Mouse (Mus musculus): ENCODE measurements around the gene Hoxb2.

Gene Hoxb2

DNA sequence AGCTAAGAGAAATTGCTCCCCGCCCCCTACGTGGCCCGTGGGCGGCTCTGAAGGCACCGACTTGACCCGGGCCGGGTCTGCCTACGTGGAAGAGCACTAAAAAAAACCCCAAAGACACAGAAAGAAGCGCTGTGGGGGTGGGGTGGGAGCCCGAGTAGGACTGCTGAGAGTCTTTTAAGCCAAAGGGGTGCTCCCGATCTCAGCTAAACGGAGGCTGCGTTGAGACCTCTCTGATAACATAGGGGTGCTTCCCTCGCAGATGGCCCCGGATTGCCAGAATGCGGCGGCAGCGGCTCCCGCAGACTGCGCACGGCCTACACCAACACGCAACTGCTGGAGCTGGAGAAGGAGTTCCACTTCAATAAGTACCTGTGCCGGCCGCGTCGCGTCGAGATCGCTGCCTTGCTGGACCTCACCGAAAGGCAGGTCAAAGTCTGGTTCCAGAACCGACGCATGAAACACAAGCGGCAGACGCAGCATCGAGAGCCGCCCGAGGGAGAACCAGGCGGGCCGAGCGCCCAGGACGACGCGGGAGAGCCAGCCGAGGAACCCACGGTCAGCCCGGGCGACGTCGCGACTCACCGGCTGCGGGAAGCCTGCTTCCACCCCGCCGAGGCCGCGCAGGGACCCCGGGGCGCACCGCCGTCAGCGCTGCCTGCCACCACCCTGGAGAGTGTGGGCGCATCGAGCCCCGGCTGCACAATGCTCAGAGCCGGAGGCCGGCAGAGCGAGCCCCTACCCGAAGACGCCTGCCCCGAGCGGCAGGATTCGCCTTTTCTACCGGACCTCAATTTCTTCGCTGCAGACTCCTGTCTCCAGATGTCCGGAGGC is 2.6 kb downstream of the Hoxb2 start:
- DNase-seq, result no peak

- no peak for DNase-seq
These were observed 3.2 kb downstream of the Hoxb2 start for GRCm38 (mm10) chr11:96353522-96353841.

DNA sequence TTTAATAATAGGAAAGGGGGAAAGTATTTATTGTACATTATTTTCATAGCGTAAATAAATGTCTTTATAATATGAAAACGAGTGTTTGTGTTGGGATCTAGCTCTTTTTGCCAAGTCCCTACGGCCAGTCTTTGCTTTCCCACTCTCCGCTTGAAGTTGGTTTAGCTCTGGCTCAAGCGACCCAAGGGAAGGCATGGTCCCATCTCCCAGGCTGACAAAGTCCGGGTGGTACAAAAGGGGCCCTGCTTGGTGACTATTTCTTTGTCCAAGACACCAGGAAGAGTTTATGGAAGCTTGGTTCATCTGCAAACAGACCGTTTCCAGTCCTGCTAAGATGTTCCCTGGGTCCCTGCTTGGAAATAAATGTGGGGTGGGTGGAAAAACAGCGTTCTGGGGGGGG is 3.6 kb downstream of the Hoxb2 start:
- DNase-seq, result no peak

DNA sequence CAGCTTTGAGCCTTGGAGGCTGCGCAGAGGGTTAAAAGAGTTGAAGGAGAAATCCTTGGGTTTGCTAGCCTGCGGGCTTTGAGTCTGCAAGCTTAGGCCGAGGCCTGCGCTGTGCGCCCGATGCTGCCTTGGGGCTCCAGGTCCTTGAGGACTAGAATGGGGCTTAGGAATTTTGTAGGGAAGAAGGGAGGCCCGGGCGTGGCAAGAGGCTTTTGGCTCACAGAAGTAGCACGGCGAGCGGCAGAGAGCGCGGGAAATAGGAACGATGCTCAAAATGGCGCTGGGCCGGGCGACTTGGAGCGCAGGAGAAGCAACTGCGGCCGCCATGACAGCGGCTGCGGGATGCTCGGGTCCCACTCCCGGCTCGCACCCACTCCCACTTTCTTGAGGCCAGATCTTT is 4.1 kb downstream of the Hoxb2 start:
- DNase-seq, result no peak

- DNase-seq, result no peak
These were observed 4.5 kb downstream of the Hoxb2 start for GRCm38 (mm10) chr11:96354801-96355311.

- no peak for DNase-seq
These were observed 13.5 kb downstream of the Hoxb2 start for GRCm38 (mm10) chr11:96363807-96364206.

DNA sequence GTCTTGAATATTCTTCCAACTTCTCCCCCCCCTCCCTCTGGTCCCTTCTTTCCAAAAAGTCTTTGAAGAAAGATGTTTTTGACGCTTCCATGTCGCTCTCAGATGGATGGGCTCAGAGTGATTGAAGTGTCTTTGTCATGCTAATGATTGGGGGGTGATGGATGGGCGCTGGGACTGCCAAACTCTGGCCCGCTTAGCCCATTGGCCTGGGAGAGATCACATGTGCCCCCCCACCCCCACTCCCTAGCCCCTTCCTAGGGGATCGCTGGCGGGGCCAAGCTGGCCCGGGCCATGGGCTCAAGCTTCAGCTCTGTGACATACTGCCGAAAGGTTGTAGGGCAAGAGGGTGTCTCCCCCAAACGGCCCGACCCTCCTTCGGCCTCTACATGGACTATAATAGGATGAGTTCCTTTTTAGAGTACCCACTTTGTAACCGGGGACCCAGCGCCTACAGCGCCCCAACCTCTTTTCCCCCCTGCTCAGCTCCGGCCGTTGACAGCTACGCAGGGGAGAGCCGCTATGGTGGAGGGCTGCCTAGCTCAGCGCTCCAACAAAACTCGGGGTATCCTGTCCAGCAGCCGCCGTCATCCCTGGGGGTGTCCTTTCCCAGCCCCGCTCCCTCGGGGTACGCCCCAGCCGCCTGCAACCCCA is 15.2 kb downstream of the Hoxb2 start, which contains the start of gene Hoxb1:
Hoxb1 (plus strand) TSS at position 312 of the 651 bp plus-strand sequence.
- DNase-seq, result no peak

DNA sequence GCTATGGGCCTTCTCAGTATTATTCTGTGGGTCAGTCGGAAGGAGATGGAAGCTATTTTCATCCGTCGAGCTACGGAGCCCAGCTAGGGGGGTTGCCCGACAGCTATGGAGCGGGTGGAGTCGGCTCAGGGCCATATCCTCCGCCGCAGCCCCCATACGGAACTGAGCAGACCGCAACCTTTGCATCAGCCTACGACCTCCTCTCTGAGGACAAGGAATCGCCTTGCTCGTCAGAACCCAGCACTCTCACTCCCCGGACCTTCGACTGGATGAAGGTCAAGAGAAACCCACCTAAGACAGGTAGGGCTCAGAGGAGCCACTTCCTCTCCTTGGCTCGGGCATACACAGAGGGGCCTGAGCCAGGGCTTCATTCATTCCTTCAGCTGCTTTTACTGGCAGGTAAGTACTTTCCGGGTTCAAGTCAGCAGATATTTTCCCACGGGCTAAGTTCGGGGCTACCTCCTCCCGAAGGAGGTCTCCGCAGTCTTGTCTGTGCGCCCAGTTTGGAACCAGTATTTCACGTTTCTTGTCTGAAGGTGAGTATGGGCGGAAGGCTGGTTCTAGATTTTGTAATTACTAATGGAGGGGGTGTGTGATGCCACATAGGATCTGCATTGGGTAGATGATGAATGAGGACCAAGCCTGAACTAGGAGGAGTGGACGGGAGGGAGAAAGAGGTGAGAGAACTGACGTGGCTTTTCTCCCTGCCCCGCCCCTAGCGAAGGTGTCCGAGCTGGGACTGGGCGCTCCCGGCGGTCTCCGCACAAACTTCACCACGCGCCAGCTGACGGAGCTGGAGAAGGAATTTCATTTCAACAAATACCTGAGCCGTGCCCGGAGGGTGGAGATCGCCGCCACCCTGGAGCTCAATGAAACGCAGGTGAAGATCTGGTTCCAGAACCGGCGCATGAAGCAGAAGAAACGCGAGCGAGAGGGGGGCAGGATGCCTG is 16.0 kb downstream of the Hoxb2 start:
- no peak for DNase-seq

GRCm38 (mm10) chr11:96367141-96367540 is 16.8 kb downstream of the Hoxb2 start:
- DNase-seq, result no peak

DNA sequence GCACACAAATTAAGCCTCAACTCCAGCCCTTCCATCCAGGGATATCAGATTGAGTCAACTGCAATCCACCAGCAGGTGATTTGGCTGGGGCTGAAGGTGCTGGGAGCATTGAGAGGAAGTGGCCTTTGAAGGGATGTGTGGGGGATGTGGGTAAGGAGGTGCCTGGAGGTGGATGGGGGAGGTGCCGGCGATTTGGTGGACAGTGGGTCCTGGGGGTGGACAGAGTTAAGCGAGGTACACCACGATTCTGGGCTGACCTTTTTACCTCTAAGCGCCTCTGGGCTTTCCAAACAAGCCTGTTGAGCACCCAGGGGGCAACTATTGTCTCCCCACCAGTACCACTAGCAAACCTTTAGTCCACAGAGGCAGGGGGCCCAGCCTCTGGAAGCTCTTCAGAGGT is 18.4 kb downstream of the Hoxb2 start:
- no peak for DNase-seq

GRCm38 (mm10) chr11:96369140-96369539 is 18.8 kb downstream of the Hoxb2 start:
- DNase-seq, result no peak

DNA sequence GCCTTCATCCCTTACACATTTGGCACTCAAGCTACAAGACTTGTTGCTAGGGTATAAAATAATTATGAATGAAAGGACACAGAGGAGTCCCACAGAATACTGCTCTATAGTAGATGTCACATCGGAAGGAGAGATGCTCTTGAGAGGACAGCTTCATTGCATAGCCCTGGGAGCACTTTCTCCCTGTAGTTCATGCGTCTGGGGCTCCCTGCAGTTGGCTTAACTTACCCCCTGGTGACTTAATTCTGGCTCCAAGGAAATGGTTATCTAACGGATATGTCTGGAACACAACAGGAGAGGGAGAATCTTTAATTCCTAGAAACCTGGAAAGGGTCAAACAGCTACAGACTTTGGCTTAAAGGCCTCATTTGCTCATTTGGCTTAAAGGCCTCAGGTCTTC is 21.4 kb downstream of the Hoxb2 start:
- no peak for DNase-seq

DNA sequence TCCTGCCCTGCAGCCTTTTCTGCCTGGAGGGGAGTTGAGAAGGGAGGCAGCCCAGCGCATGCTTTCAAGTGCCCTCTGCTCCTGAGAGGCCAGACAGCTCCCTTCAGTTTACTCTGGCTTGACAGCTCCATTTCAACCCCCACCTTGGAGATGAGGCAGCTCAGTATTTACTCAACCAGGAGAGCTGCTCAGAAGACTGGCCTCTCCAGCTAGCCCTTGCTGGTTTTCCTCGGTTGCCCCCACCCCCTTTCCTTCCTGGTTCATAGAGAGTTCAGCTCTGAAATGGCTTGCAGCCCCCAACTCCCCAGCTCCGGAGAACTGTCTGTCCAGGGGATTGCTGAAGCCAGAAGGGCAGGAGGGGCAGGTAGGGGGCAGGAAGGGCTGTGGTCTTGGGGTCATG is 22.2 kb downstream of the Hoxb2 start:
- DNase-seq, result no peak

DNA sequence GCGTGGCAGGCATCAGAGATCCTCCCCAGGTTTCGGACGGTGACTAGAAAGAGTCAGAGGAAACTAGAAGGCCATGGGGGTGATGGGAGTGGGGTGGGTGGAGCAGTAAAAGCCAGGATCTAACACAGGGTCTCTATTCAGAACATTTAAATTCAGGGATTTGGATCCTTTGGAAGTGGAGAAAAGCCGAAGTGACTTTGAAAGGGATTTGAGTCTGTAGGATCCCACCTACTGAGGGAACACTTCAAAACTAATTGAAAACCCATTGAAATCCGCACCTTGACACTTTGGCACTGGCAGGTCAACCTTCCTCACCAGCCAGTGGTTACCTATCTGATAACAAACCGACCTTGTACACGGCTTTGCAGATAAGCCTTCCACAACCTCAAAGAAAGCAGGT is 24.5 kb downstream of the Hoxb2 start:
- DNase-seq, result no peak

GRCm38 (mm10) chr11:96383381-96383780 is 33.1 kb downstream of the Hoxb2 start:
- no peak for DNase-seq

- no peak for DNase-seq
These were observed 37.3 kb downstream of the Hoxb2 start for GRCm38 (mm10) chr11:96387635-96388034.

GRCm38 (mm10) chr11:96396772-96397626 is 46.7 kb downstream of the Hoxb2 start:
- no peak for DNase-seq

- no peak for DNase-seq
These were observed 47.5 kb downstream of the Hoxb2 start for GRCm38 (mm10) chr11:96397806-96398335.

DNA sequence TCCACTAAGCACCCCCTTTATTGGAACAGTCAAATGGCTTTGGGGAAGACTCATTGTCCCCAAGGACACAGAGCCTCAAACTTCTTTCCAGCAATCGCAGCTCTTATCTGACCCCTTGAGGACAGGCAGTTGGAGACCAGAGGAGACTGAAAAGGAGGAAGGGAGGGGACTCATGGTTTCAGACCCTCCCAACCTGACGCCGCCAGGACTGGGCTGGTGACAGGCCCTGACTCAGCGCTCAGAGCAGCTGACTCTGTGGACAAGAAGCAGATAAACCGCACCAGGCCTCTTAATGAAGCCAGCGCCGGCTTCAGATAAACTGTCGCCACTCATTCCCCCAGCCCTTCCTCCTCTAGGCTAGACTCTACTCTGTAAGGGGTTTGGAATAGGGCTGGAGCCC is 49.6 kb downstream of the Hoxb2 start:
- no peak for DNase-seq
